Mouse (Mus musculus) brain, embryonic 14.5 days (tissue): Measurements from ENCODE around the gene Fbxo42.

Source experiments
- CTCF ChIP-seq: fragments of 200-500 bp; IDR thresholded peaks from 2 replicates; pipeline ENCODE4 v1.5.1; 2012; ENCODE audit warnings: inconsistent platforms, mild to moderate bottlenecking, moderate library complexity, borderline replicate concordance; ENCODE audit not compliant: insufficient read depth, insufficient read length; ENCODE audit errors: extremely low read depth
- POLR2A ChIP-seq: fragments of 200-500 bp; IDR thresholded peaks from 2 replicates; pipeline ENCODE4 v1.6.1; 2012; ENCODE audit warnings: mild to moderate bottlenecking, inconsistent platforms, borderline replicate concordance; ENCODE audit not compliant: poor library complexity, insufficient read depth, insufficient read length, severe bottlenecking; ENCODE audit errors: extremely low read depth

DNA sequence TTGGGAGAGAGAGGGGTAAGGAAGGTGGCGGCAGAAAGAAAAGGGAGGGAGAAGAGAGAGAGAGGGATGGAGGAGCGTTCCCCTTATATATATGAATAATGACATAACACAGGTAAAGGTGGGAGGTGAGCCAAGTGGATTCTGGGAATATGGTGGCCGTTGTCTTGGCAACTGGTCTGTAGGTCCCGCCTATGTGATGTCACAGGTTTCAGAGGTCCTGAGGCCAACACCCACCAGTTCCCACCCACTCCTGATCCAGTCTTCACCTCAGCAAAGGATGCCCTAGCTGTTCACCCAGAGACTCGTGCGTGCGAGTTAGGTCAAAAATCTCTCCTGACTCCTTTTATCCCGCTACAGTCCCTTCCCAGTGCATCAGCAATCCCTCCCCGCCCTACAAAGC is 46.4 kb upstream of the Fbxo42 start:
- TF ChIP-seq POLR2A (no peak), CTCF (no peak)
